Mouse (Mus musculus): ENCODE data around the gene Adcy9.

The Adcy9 gene

GRCm38 (mm10) chr16:4318001-4318526 lies 102.2 kb downstream of the Adcy9 start:
- CTCF ChIA-PET, result interaction anchor here (0.5 kb wide), 1 partner anchor 73 kb away, joined by 3 read pairs; no protein-coding TSS in a partner anchor

GRCm38 (mm10) chr16:4316094-4316474 lies 104.2 kb downstream of the Adcy9 start:
- CTCF ChIA-PET, result no interaction called here

- CTCF ChIA-PET, result no interaction called here
Observed at GRCm38 (mm10) chr16:4315352-4316093, 104.8 kb downstream of the Adcy9 start.

GRCm38 (mm10) chr16:4314891-4315290 lies 105.4 kb downstream of the Adcy9 start:
- CTCF ChIA-PET, result no interaction called here

GRCm38 (mm10) chr16:4312018-4312417 lies 108.3 kb downstream of the Adcy9 start:
- CTCF ChIA-PET, result no interaction called here

- CTCF ChIA-PET, result no interaction called here
Observed at GRCm38 (mm10) chr16:4311608-4312007, 108.7 kb downstream of the Adcy9 start.

- CTCF ChIA-PET, result interaction anchor here (0.7 kb wide), 1 partner anchor 25 kb away, joined by 4 read pairs; no protein-coding TSS in a partner anchor
Observed at GRCm38 (mm10) chr16:4307795-4308194, 112.5 kb downstream of the Adcy9 start.

GRCm38 (mm10) chr16:4304176-4304922 lies 115.9 kb downstream of the Adcy9 start:
- CTCF ChIA-PET, result no interaction called here

- CTCF ChIA-PET, result no interaction called here
Observed at GRCm38 (mm10) chr16:4303554-4303953, 116.7 kb downstream of the Adcy9 start.

GRCm38 (mm10) chr16:4300280-4300679 lies 120.0 kb downstream of the Adcy9 start:
- CTCF ChIA-PET, result no interaction called here

- CTCF ChIA-PET, result no interaction called here
Observed at GRCm38 (mm10) chr16:4293259-4293658, 127.0 kb downstream of the Adcy9 start.

GRCm38 (mm10) chr16:4289507-4289906 lies 130.8 kb downstream of the Adcy9 start:
- CTCF ChIA-PET, result no interaction called here

- CTCF ChIA-PET, result no interaction called here
Observed at GRCm38 (mm10) chr16:4286593-4286992, 133.7 kb downstream of the Adcy9 start.

GRCm38 (mm10) chr16:4285257-4285656 lies 135.0 kb downstream of the Adcy9 start:
- CTCF ChIA-PET, result no interaction called here

- CTCF ChIA-PET, result interaction anchor here (0.6 kb wide), 1 partner anchor 24 kb away, joined by 4 read pairs; no protein-coding TSS in a partner anchor
Observed at GRCm38 (mm10) chr16:4283267-4283851, 136.9 kb downstream of the Adcy9 start.

- CTCF ChIA-PET, result no interaction called here
Observed at GRCm38 (mm10) chr16:4281470-4281869, 138.8 kb downstream of the Adcy9 start.

GRCm38 (mm10) chr16:4280949-4281348 lies 139.3 kb downstream of the Adcy9 start:
- CTCF ChIA-PET, result no interaction called here

- CTCF ChIA-PET, result no interaction called here
Observed at GRCm38 (mm10) chr16:4279601-4280000, 140.7 kb downstream of the Adcy9 start.

- CTCF ChIA-PET, result no interaction called here
Observed at GRCm38 (mm10) chr16:4276621-4277020, 143.7 kb downstream of the Adcy9 start.

GRCm38 (mm10) chr16:4276151-4276550 lies 144.1 kb downstream of the Adcy9 start:
- CTCF ChIA-PET, result no interaction called here

- CTCF ChIA-PET, result no interaction called here
Observed at GRCm38 (mm10) chr16:4273702-4274476, 146.4 kb downstream of the Adcy9 start.

GRCm38 (mm10) chr16:4272254-4272653 lies 148.0 kb downstream of the Adcy9 start:
- CTCF ChIA-PET, result no interaction called here
